Mouse (Mus musculus) embryonic facial prominence, embryonic 12.5 days (tissue): ENCODE data around the gene Spint2. TPM values are rescaled to one million over a fixed set of nuclear protein-coding genes. Genes with fewer than 3 reads are reported as not detected.
A peak's percentile ranks its signal among the peaks of the same experiment; 100 is the strongest.
"Not testable (repeated sequence)": the region's sequence is repeated elsewhere in the genome, so short reads cannot be mapped to it uniquely, and the experiment has no call there.

Experiments used
- ATAC-seq: fragments of 200-750 bp; cut with Nextera tagmentation; 2 replicates; pipeline ENCODE4 v1.8.0; 2017; ENCODE audit not compliant: insufficient number of reproducible peaks, insufficient read depth, low FRiP score, low TSS enrichment
- H3K27ac ChIP-seq: fragments of 300-500 bp; sonication (generic); 2 replicates; pipeline ENCODE4 v1.5.1; 2016; ENCODE audit warnings: mild to moderate bottlenecking
- H3K27me3 ChIP-seq: fragments of 300-500 bp; sonication (generic); 2 replicates; pipeline ENCODE4 v1.6.1; 2016; ENCODE audit warnings: mild to moderate bottlenecking, moderate library complexity
- H3K36me3 ChIP-seq: fragments of 300-500 bp; sonication (generic); 2 replicates; pipeline ENCODE4 v1.6.1; 2016; ENCODE audit warnings: mild to moderate bottlenecking
- H3K4me1 ChIP-seq: fragments of 300-500 bp; sonication (generic); 2 replicates; pipeline ENCODE4 v1.6.1; 2016
- H3K4me2 ChIP-seq: fragments of 300-500 bp; sonication (generic); replicated peaks from 2 replicates; pipeline ENCODE4 v1.6.1; 2016; ENCODE audit warnings: mild to moderate bottlenecking, moderate library complexity
- H3K4me3 ChIP-seq: fragments of 300-500 bp; sonication (generic); 2 replicates; pipeline ENCODE4 v1.5.1; 2016; ENCODE audit warnings: mild to moderate bottlenecking
- H3K9ac ChIP-seq: fragments of 300-500 bp; sonication (generic); 2 replicates; pipeline ENCODE4 v1.6.1; 2016; ENCODE audit warnings: mild to moderate bottlenecking, moderate library complexity
- H3K9me3 ChIP-seq: fragments of 300-500 bp; sonication (generic); 2 replicates; pipeline ENCODE4 v1.6.1; 2016; ENCODE audit warnings: mild to moderate bottlenecking, moderate library complexity
- WGBS: fragments of 180-500 bp; shearing (Covaris S2); methylation state at CpG from one replicate; pipeline ENCODE4 v1.1.7; 2016; 5-methylcytosine and 5-hydroxymethylcytosine counted together
- polyA plus RNA-seq: library from polyadenylated mRNA; unstranded; fragments of >200 nt; fragmentation: Nextera tagmentation; extraction: Ambion mirVana; gene quantifications from 2 replicates; pipeline ENCODE4 v1.2.1, GENCODE M21; 2016

The Spint2 gene
- polyA plus RNA-seq, 1 experiment from 2014 or later: 94.0 TPM

DNA sequence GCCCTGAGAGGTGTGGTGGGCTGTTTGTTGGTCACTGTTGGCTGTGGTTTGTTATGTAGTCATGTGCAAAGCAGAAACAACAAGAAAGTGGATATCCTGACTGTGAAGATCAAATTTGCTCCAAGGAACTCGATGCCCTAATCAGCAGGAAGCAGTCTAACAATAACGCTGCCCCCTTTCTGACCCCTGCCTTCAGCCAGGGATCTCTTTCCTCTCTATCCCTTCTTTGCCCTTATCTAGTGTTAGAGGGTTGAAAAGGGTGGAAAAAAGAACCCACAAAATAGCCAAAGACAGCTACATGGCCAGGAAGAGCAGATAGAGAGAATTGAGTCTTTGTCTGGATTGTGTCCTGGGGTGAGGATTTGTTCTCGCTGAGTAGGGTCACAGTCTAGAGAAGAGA, 51.2 kb downstream of the Spint2 start:
- WGBS: 18% methylated on average over 3 of the region's 3 CpGs
- H3K9me3 ChIP-seq: no peaks in the 10 kb centered on the region
- H3K4me2 ChIP-seq: no peak overlapping the region
- ATAC-seq: no peak
- H3K27me3 ChIP-seq: peaks cover 28% of the 10 kb centered on the region
- no peak overlapping the region for H3K27ac ChIP-seq
- H3K9ac ChIP-seq: no peak overlapping the region
- H3K36me3 ChIP-seq: no peaks in the 10 kb centered on the region
- H3K4me3 ChIP-seq: no peak overlapping the region
- H3K4me1 ChIP-seq: peaks cover 2% of the 10 kb centered on the region

DNA sequence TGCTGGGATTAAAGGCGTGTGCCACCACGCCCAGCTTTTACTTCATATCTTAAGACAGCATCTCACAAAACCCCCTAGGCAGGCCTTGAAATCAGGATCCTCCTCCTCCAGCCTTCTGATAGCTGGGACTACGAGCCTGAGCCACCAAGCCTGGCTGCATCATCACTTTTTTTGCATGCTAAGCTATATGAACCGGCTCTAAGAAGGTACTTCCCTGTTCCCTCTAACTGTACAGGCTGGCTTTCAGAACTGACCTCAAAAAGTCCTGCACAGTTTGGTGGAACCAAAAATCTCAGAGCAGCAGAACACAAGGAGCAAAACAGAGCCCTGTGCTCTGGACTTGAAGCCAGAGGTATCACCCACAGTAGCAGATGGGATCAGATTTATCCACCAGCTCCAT, 53.5 kb downstream of the Spint2 start:
- H3K9ac ChIP-seq: no peak overlapping the region
- H3K36me3 ChIP-seq: no peaks in the 10 kb centered on the region
- no peak for ATAC-seq
- H3K4me1 ChIP-seq: peaks cover 9% of the 10 kb centered on the region
- H3K27me3 ChIP-seq: peaks cover 26% of the 10 kb centered on the region
- H3K4me2 ChIP-seq: no peak overlapping the region
- no peak overlapping the region for H3K27ac ChIP-seq
- H3K4me3 ChIP-seq: no peak overlapping the region
- WGBS: 72% methylated on average over 4 of the region's 4 CpGs
- no peaks in the 10 kb centered on the region for H3K9me3 ChIP-seq

DNA sequence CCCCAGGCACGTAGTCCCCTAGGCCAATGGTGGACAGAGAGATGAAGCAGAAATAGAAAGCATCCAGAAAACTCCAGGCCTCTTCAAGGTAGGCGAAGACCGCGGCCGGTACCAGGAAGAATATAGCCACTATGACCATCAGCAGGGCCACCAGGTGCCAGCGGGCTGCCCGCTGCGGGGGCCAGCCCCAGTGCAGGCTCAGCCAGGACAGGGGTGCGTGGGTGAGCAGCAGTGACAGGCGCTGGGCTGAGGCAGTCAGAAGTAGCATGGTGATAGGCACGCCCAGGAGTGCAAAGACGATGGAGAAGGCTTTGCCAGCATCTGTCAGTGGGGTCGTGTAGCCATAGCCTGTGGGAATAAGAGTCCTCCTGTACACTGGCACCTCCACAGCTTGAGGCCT, 56.2 kb downstream of the Spint2 start:
- Histone ChIP-seq H3K4me2 (peak overlapping the region; percentile 38), H3K27me3 (0 out of 2 replicates have a peak, but pooled peaks cover 6% of the 10 kb centered on the region), H3K27ac (no peak overlapping the region), H3K9me3 (0 out of 2 replicates have a peak, but pooled peaks cover under 1% of the 10 kb centered on the region), H3K9ac (no peak overlapping the region), H3K4me3 (peak overlapping the region; percentile 1; the same call in 1 of the 2 replicates), H3K36me3 (no peaks in the 10 kb centered on the region), H3K4me1 (peaks cover 9% of the 10 kb centered on the region)
- WGBS: 65% methylated on average over 13 of the region's 13 CpGs
- ATAC-seq: no peak

DNA sequence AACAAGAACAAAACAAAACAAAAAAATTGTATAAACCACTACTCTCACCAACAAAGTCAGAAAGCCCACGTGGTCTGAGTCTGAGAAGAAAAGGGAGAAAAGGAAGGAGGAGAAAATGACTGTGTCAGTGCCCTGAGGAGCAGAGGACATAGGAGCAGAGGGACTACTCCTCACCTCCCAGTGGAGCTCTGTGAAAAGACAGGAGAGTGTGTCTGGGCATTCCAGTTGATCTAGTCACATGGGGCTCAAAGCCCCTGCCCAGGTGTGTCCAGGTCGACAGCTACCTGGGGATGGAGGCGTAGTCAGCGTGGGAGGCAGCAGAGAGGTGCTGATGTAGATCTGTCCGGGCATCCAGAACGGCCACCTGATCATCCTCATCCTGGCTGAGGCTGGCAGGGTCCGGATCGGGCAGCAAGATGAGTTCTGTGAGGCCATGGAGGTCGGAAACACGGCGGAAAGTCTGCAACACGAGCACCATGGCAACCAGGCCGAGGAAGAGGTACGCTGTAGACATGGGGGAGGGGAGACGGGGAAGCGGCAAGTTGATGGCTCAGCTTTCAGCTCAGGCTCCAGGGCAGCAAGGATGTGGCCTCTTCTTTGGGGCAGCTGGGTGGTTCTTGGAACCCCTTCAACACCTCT, 56.8 kb downstream of the Spint2 start:
- no peak overlapping the region for H3K27ac ChIP-seq
- 0 out of 2 replicates have a peak, but pooled peaks cover 4% of the 10 kb centered on the region for H3K27me3 ChIP-seq
- 0 out of 2 replicates have a peak, but pooled peaks cover 7% of the 10 kb centered on the region for H3K9me3 ChIP-seq
- H3K4me1 ChIP-seq: peaks cover 9% of the 10 kb centered on the region
- H3K9ac ChIP-seq: no peak overlapping the region
- ATAC-seq: 0 out of 2 replicates have a peak, but pooled peaks have one; percentile 29
- 8% methylated on average over 16 of the region's 16 CpGs for WGBS
- no peaks in the 10 kb centered on the region for H3K36me3 ChIP-seq
- peak overlapping the region; percentile 1; the same call in 1 of the 2 replicates for H3K4me3 ChIP-seq
- H3K4me2 ChIP-seq: peak overlapping the region; percentile 38

DNA sequence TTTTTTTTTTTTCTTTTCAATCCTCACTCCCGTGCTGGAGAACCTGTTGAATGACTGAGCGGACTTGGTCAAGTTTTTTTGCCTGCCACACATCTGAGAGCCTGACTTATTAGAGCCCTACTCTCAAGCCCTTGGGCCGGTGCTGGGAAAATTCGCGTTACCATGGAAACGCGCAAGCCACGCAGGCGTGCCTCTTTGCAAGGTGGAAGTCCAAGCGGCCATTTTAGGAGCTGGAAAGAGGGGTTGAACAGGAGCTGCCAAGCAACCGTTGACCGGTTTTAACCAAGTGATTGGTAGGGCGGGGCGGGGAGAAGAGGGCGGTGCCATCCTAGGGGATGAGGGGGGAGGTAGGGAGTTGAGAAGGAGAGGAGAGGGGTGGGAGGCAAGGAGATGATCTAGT, 66.9 kb downstream of the Spint2 start:
- H3K27ac ChIP-seq: no peak overlapping the region
- H3K4me2 ChIP-seq: no peak overlapping the region
- WGBS: 39% methylated on average over 15 of the region's 15 CpGs
- H3K27me3 ChIP-seq: peaks cover 9% of the 10 kb centered on the region
- no peaks in the 10 kb centered on the region for H3K4me1 ChIP-seq
- H3K9ac ChIP-seq: no peak overlapping the region
- H3K36me3 ChIP-seq: no peaks in the 10 kb centered on the region
- no peak overlapping the region for H3K4me3 ChIP-seq
- H3K9me3 ChIP-seq: 0 out of 2 replicates have a peak, but pooled peaks cover 5% of the 10 kb centered on the region
- ATAC-seq: no peak

DNA sequence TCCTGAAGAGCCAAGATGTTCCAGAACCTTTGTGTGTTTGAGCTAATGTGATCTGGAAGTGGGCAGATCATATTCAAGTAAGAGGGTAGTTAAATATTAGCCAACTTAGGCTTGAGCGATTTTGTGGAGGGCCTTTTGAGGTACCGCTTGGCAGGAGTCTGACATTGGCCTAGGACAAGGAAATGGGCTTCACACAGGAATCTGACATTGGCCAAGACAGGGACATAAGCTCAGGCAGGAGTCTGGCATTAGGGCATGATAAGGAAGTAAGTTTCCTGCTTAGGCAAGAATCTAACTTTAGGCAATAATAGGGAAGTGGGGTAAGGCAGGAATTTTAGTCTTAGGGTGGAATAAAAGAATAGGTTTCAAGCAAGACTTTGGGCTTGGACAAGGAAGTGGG, 67.5 kb downstream of the Spint2 start:
- no peak overlapping the region for H3K4me3 ChIP-seq
- no peaks in the 10 kb centered on the region for H3K4me1 ChIP-seq
- H3K36me3 ChIP-seq: no peaks in the 10 kb centered on the region
- WGBS: 69% methylated on average over 2 of the region's 2 CpGs
- H3K4me2 ChIP-seq: peak overlapping the region; percentile 48; the same call in 1 of the 2 replicates
- no peaks in the 10 kb centered on the region for H3K9me3 ChIP-seq
- no peak for ATAC-seq
- no peak overlapping the region for H3K27ac ChIP-seq
- H3K27me3 ChIP-seq: peaks cover 9% of the 10 kb centered on the region
- no peak overlapping the region for H3K9ac ChIP-seq

DNA sequence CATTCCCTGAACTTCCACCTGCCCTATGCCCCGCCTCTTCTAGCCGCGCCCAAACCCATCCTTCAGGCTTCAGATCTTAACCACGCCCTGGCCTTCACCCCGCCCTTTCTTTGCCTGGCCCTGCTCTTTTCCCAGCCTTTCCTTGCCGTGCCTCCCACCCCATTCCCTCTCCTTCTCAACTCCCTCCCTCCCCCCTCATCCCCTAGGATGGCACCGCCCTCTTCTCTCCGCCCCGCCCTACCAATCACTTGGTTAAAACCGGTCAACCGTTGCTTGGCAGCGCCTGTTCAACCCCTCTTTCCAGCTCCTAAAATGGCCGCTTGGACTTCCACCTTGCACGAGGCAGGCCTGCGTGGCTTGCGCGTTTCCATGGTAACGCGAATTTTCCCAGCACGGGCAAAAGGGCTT, 68.0 kb downstream of the Spint2 start, which contains the start of gene Catsperg1:
Gene Catsperg1 (minus strand): TSS at position 361 of the 408 bp plus-strand sequence.
- Histone ChIP-seq H3K27ac (no peak within 1 kb of the TSS), H3K4me1 (no peaks in the 10 kb centered on the region), H3K4me3 (peak within 1 kb of the TSS; percentile 17; the same call in 1 of the 2 replicates), H3K36me3 (no peaks in the 10 kb centered on the region), H3K4me2 (peak within 1 kb of the TSS; percentile 48), H3K9me3 (no peaks in the 10 kb centered on the region), H3K9ac (no peak within 1 kb of the TSS), H3K27me3 (peaks cover 9% of the 10 kb centered on the region)
- no peak for ATAC-seq
- WGBS: 2% methylated on average over 20 of the region's 20 CpGs

DNA sequence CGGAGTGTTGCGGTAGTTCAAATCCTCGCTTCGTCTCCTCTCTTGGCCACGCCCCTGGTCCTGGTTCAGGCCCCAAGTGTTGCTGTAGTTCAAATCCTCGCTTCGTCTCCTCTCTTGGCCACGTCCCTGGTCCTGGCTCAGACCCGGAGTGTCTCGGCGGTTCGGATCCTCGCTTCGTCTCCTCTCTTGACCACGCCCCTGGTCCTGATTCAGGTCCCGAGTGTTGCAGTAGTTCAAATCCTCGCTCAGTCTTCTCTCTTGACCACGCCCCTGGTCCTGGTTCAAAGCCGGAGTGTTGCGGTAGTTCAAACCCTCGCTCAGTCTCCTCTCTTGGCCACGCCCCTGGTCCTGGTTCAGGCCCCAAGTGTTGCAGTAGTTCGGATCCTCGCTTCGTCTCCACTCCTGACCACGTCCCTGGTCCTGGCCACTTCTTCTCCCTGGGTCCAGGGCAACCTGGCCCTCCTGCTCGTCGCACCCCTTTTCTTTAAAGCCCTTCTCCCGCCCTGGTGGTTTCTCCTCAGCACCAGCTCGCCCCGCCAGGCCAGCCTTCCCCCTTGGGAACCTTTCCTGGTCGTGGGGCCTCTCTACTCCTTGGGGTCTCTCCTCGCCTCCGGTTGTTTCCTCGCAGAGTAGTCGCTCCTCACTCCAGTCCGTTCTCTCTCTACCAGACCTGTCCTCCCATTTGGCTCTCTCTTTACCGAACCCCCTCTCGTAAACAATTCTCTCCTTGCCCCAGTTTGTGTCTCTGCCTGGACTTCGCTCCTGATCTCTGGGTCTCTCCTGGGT, 68.7 kb downstream of the Spint2 start:
- WGBS: 13% methylated on average over 40 of the region's 40 CpGs
- H3K9me3 ChIP-seq, H3K27ac ChIP-seq, H3K36me3 ChIP-seq, H3K9ac ChIP-seq, H3K27me3 ChIP-seq, H3K4me1 ChIP-seq, ATAC-seq: not testable (repeated sequence)
- peak overlapping the region; percentile 17; the same call in 1 of the 2 replicates for H3K4me3 ChIP-seq
- peak overlapping the region; percentile 48 for H3K4me2 ChIP-seq

DNA sequence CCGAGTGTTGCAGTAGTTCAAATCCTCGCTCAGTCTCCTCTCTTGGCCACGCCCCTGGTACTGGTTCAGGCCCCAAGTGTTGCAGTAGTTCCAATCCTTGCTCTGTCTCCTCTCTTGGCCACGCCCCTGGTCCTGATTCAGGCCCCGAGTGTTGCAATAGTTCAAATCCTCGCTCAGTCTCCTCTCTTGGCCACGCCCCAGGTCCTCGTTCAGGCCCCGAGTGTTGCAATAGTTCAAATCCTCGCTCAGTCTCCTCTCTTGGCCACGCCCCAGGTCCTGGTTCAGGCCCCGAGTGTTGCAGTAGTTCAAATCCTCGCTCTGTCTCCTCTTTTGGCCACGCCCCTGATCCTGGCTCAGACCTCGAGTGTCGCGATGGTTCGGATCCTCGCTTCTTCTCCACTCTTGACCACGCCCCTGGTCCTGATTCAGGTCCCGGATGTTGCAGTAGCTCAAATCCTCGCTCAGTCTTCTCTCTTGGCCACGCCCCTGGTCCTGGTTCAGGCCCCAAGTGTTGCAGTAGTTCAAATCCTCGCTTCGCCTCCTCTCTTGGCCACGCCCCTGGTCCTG, 69.4 kb downstream of the Spint2 start:
- H3K27me3 ChIP-seq: peaks cover 9% of the 10 kb centered on the region
- 12% methylated on average over 26 of the region's 26 CpGs for WGBS
- H3K9ac ChIP-seq: no peak overlapping the region
- H3K4me2 ChIP-seq: peak overlapping the region; percentile 46
- no peaks in the 10 kb centered on the region for H3K4me1 ChIP-seq
- H3K27ac ChIP-seq: no peak overlapping the region
- no peak overlapping the region for H3K4me3 ChIP-seq
- no peaks in the 10 kb centered on the region for H3K36me3 ChIP-seq
- H3K9me3 ChIP-seq: no peaks in the 10 kb centered on the region
- no peak for ATAC-seq

DNA sequence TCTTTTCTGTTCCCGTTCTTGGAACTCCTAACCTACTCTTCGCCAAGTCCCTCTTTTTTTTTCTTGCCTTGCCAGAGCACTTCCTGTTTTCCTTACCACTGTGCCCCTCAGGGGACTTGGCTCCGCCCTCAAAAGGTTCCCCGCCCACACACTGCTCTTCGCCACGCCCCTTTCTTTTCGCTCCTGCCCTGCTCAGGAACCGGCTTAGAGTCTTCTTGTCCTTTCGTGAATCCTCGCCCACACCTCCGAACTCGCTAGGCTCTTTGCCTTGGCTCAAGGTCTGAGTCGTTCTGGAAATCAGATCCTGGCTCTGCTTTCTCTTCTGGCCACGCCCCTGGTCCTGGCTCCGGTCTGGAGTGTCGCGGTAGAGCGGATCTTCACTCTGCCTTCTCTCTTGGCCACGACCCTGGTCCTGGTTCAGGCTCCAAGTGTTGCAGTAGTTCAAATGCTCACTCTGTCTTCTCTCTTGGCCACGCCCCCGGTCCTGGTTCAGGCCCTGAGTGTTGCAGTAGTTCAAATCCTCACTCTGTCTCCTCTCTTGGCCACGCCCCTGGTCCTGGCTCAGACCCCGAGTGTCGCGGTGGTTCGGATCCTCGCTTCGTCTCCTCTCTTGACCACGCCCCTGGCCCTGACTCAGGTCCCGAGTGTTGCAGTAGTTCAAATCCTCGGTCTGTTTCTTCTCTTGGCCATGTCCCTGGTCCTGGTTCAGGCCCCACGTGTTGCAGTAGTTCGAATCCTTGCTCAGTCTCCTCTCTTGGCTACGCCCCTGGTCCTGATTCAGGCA, 70.1 kb downstream of the Spint2 start:
- Histone ChIP-seq H3K4me3 (peak overlapping the region; percentile 32), H3K9ac (no peak overlapping the region), H3K27ac (peak overlapping the region; percentile 55; the same call in 1 of the 2 replicates), H3K9me3 (no peaks in the 10 kb centered on the region), H3K27me3 (peaks cover 9% of the 10 kb centered on the region), H3K4me1 (no peaks in the 10 kb centered on the region), H3K4me2 (peak overlapping the region; percentile 46), H3K36me3 (no peaks in the 10 kb centered on the region)
- whole genome bisulfite sequencing: 5% methylated on average over 34 of the region's 34 CpGs
- ATAC-seq: peak; percentile 64

DNA sequence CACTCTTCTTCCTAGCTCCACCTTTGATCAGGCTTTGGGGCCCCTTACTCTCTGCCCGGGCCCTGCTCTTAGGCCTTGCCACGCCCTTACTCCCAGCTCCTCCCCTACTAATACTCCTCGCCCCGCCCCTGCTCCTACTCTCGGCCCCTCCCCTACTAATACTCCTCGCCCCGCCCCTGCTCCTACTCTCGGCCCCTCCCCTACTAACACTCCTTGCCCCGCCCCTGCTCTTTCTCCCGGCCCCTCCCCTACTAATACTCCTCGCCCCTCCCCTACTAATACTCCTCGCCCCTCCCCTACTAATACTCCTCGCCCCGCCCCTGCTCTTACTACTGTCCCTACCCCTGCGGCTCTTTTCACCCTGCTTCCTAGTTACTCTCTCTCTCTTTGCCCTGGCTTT, 70.7 kb downstream of the Spint2 start:
- 24% methylated on average over 12 of the region's 15 CpGs for WGBS
- H3K4me3 ChIP-seq: peak overlapping the region; percentile 32
- H3K9me3 ChIP-seq, H3K36me3 ChIP-seq, H3K9ac ChIP-seq, H3K4me1 ChIP-seq, H3K27me3 ChIP-seq, ATAC-seq: not testable (repeated sequence)
- H3K4me2 ChIP-seq: peak overlapping the region; percentile 46
- peak overlapping the region; percentile 55; the same call in 1 of the 2 replicates for H3K27ac ChIP-seq
